Mouse (Mus musculus): ENCODE data around the gene Plet1. TPM values are rescaled to one million over a fixed set of nuclear protein-coding genes. Genes with fewer than 3 reads are reported as not detected.
A peak's percentile ranks its signal among the peaks of the same experiment; 100 is the strongest.

The Plet1 gene
- polyA plus RNA-seq, 1 experiment from 2014 or later: 1.7 TPM

DNA sequence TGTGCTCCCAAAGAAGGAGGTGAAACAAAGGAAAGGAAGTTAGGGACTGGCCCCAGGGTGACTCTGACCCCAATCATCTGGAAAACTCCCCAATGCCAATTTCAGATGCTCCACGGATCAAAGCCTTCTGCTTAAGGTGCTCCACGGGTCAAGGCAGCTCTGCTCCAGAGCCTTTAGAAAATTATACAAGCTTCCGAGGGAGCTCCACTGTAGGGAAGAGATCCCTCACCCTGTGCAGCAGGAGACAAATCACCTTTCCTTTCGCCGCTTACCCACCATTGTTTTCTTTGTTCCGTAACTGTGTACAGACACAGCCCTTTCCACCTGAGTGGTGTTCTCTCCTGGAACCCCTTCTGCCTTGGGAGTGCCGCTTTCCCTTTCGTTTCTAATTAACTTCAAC is 18.6 kb upstream of the Plet1 start:
- no peak overlapping the region for H3K27ac ChIP-seq
- ATAC-seq: no peak
- no peak overlapping the region for H3K4me2 ChIP-seq (replicated peaks)
- H3K9ac ChIP-seq: no peak overlapping the region
- H3K4me3 ChIP-seq (replicated peaks): no peak overlapping the region
- no peaks in the 10 kb centered on the region for H3K36me3 ChIP-seq
- H3K4me1 ChIP-seq (replicated peaks): 0 out of 2 replicates have a peak, but pooled peaks cover 10% of the 10 kb centered on the region
- 67% methylated on average over 8 of the region's 8 CpGs for WGBS
- no peaks in the 10 kb centered on the region for H3K9me3 ChIP-seq
- H3K27me3 ChIP-seq (replicated peaks): no peaks in the 10 kb centered on the region

DNA sequence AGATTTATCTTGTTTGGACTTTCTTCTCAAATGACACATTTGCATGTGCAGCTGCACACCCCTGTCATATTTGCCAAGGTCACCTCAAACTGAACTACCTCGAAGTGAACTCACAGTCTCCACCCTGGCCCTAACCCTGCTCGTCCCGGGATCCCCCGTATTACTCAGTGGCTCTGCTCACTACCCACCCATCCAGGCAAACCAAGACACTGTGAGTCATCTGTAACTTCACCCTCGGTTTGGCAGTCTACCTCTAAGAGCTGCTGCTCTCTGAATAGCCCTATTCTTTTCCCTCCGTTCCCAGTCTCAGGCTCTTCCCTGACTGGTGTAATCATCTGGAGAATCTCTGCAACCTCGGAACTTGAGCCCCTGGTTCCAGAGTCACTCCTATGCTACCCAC is 17.7 kb upstream of the Plet1 start:
- H3K36me3 ChIP-seq: no peaks in the 10 kb centered on the region
- 48% methylated on average over 7 of the region's 7 CpGs for WGBS
- no peak overlapping the region for H3K4me2 ChIP-seq (replicated peaks)
- no peak overlapping the region for H3K4me3 ChIP-seq (replicated peaks)
- H3K27ac ChIP-seq: no peak overlapping the region
- no peaks in the 10 kb centered on the region for H3K27me3 ChIP-seq (replicated peaks)
- 0 out of 2 replicates have a peak, but pooled peaks cover 5% of the 10 kb centered on the region for H3K4me1 ChIP-seq (replicated peaks)
- no peaks in the 10 kb centered on the region for H3K9me3 ChIP-seq
- H3K9ac ChIP-seq: no peak overlapping the region
- ATAC-seq: no peak

GRCm38 (mm10) chr9:50477270-50477669 is 17.1 kb upstream of the Plet1 start:
- 88% methylated on average over 9 of the region's 9 CpGs for WGBS
- H3K36me3 ChIP-seq: no peaks in the 10 kb centered on the region
- ATAC-seq: no peak
- no peaks in the 10 kb centered on the region for H3K27me3 ChIP-seq (replicated peaks)
- no peak overlapping the region for H3K27ac ChIP-seq
- H3K9ac ChIP-seq: no peak overlapping the region
- 0 out of 2 replicates have a peak, but pooled peaks cover 5% of the 10 kb centered on the region for H3K4me1 ChIP-seq (replicated peaks)
- H3K4me2 ChIP-seq (replicated peaks): no peak overlapping the region
- no peak overlapping the region for H3K4me3 ChIP-seq (replicated peaks)
- H3K9me3 ChIP-seq: no peaks in the 10 kb centered on the region

DNA sequence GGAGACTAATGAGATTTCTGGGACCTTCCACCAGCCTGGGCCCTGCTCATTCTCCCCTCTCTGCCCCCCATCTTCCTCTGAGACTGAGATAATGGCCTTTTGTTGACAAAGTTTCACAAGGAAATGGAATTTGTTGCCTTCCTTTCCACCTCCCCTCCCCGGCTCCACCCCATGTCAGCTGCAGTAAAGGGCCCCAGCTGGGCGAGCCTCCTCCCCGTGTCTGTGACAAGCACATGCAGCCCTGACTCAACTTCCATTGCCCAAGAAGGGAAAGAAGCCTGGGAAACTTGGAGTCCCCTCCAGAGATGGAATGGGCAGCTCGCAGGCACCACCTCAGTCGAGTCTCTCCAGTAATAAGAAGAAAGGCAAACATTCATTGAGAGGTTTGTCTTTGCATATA is 15.5 kb upstream of the Plet1 start:
- WGBS: 16% methylated on average over 5 of the region's 5 CpGs

GRCm38 (mm10) chr9:50479476-50479875 is 14.8 kb upstream of the Plet1 start:
- H3K4me2 ChIP-seq (replicated peaks): no peak overlapping the region

More for the DNA sequence above, 15.5 kb upstream of the Plet1 start:
- H3K27ac ChIP-seq: no peak overlapping the region
- ATAC-seq: peak; percentile 64
- no peak overlapping the region for H3K4me3 ChIP-seq (replicated peaks)
- H3K4me2 ChIP-seq (replicated peaks): no peak overlapping the region
- H3K4me1 ChIP-seq (replicated peaks): 0 out of 2 replicates have a peak, but pooled peaks cover 5% of the 10 kb centered on the region
- no peak overlapping the region for H3K9ac ChIP-seq
- H3K27me3 ChIP-seq (replicated peaks): no peaks in the 10 kb centered on the region
- no peaks in the 10 kb centered on the region for H3K9me3 ChIP-seq
- H3K36me3 ChIP-seq: no peaks in the 10 kb centered on the region

GRCm38 (mm10) chr9:50482743-50483142 is 11.6 kb upstream of the Plet1 start:
- Histone ChIP-seq H3K36me3 (no peaks in the 10 kb centered on the region), H3K4me2 (replicated peaks) (no peak overlapping the region)
- whole genome bisulfite sequencing: 86% methylated on average over 8 of the region's 8 CpGs

More at GRCm38 (mm10) chr9:50479476-50479875, 14.8 kb upstream of the Plet1 start:
- 45% methylated on average over 8 of the region's 8 CpGs for WGBS
- no peaks in the 10 kb centered on the region for H3K9me3 ChIP-seq
- no peak overlapping the region for H3K27ac ChIP-seq
- no peak for ATAC-seq
- 0 out of 2 replicates have a peak, but pooled peaks cover 5% of the 10 kb centered on the region for H3K4me1 ChIP-seq (replicated peaks)
- no peaks in the 10 kb centered on the region for H3K27me3 ChIP-seq (replicated peaks)
- no peak overlapping the region for H3K9ac ChIP-seq
- no peak overlapping the region for H3K4me3 ChIP-seq (replicated peaks)
- no peaks in the 10 kb centered on the region for H3K36me3 ChIP-seq

GRCm38 (mm10) chr9:50485521-50485920 is 8.8 kb upstream of the Plet1 start:
- H3K36me3 ChIP-seq: no peaks in the 10 kb centered on the region
- ATAC-seq: no peak
- no peak overlapping the region for H3K4me3 ChIP-seq (replicated peaks)
- no peak overlapping the region for H3K9ac ChIP-seq
- peak overlapping the region; percentile 46; the same call in 1 of the 2 replicates for H3K4me2 ChIP-seq (replicated peaks)
- WGBS: 7% methylated on average over 10 of the region's 10 CpGs
- H3K9me3 ChIP-seq: no peaks in the 10 kb centered on the region
- H3K27me3 ChIP-seq (replicated peaks): no peaks in the 10 kb centered on the region
- H3K27ac ChIP-seq: no peak overlapping the region
- H3K4me1 ChIP-seq (replicated peaks): 0 out of 2 replicates have a peak, but pooled peaks cover 5% of the 10 kb centered on the region

More at GRCm38 (mm10) chr9:50482743-50483142, 11.6 kb upstream of the Plet1 start:
- no peak for ATAC-seq
- no peaks in the 10 kb centered on the region for H3K27me3 ChIP-seq (replicated peaks)
- H3K4me3 ChIP-seq (replicated peaks): no peak overlapping the region
- no peak overlapping the region for H3K27ac ChIP-seq
- 0 out of 2 replicates have a peak, but pooled peaks cover 11% of the 10 kb centered on the region for H3K4me1 ChIP-seq (replicated peaks)
- no peaks in the 10 kb centered on the region for H3K9me3 ChIP-seq
- no peak overlapping the region for H3K9ac ChIP-seq

- Histone ChIP-seq H3K4me1 (replicated peaks) (peaks cover 5% of the 10 kb centered on the region; the same call in 1 of the 2 replicates), H3K36me3 (no peaks in the 10 kb centered on the region), H3K4me3 (replicated peaks) (no peak overlapping the region), H3K9ac (no peak overlapping the region), H3K27me3 (replicated peaks) (no peaks in the 10 kb centered on the region), H3K9me3 (no peaks in the 10 kb centered on the region), H3K4me2 (replicated peaks) (no peak overlapping the region), H3K27ac (no peak overlapping the region)
- ATAC-seq: no peak
These were observed 3.5 kb upstream of the Plet1 start for GRCm38 (mm10) chr9:50490836-50491235.

DNA sequence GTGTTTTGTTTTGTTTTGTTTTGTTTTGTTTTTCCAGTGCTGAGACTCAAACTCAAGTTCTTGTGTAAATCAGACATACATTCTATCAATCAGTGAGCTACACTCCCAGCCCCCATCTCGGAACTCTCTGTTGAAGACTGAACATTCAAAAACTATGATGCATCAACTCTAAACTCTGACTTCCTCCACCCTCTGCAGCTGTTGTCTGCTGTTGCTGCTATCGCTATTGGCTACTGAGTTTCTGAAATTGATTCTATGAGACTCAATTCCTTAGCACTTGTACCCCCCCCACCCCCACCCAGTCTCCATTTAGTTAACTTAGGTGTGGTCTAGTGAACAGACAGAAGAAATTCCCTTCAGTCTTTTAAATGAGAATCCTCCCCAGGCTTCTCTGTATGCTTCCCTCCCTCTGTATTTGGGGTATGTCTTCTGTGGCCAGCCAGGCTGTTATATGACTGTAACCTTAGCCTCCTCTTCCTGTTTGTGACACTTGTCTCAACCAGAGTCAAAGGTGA is 2.7 kb upstream of the Plet1 start:
- Histone ChIP-seq H3K9ac (no peak overlapping the region), H3K9me3 (no peaks in the 10 kb centered on the region), H3K4me2 (replicated peaks) (no peak overlapping the region), H3K27ac (no peak overlapping the region), H3K36me3 (no peaks in the 10 kb centered on the region), H3K4me3 (replicated peaks) (no peak overlapping the region), H3K27me3 (replicated peaks) (no peaks in the 10 kb centered on the region), H3K4me1 (replicated peaks) (peaks cover 9% of the 10 kb centered on the region; the same call in 1 of the 2 replicates)
- WGBS: 62% methylated on average over 2 of the region's 2 CpGs
- ATAC-seq: no peak

- H3K27ac ChIP-seq: no peak overlapping the region
- no peaks in the 10 kb centered on the region for H3K9me3 ChIP-seq
- H3K4me2 ChIP-seq (replicated peaks): no peak overlapping the region
- no peak for ATAC-seq
- H3K9ac ChIP-seq: no peak overlapping the region
- 59% methylated on average over 2 of the region's 2 CpGs for WGBS
- no peaks in the 10 kb centered on the region for H3K27me3 ChIP-seq (replicated peaks)
- no peak overlapping the region for H3K4me3 ChIP-seq (replicated peaks)
- H3K36me3 ChIP-seq: no peaks in the 10 kb centered on the region
- peaks cover 13% of the 10 kb centered on the region; the same call in 1 of the 2 replicates for H3K4me1 ChIP-seq (replicated peaks)
These were observed 548 bp upstream of the Plet1 start for GRCm38 (mm10) chr9:50493777-50494176.

DNA sequence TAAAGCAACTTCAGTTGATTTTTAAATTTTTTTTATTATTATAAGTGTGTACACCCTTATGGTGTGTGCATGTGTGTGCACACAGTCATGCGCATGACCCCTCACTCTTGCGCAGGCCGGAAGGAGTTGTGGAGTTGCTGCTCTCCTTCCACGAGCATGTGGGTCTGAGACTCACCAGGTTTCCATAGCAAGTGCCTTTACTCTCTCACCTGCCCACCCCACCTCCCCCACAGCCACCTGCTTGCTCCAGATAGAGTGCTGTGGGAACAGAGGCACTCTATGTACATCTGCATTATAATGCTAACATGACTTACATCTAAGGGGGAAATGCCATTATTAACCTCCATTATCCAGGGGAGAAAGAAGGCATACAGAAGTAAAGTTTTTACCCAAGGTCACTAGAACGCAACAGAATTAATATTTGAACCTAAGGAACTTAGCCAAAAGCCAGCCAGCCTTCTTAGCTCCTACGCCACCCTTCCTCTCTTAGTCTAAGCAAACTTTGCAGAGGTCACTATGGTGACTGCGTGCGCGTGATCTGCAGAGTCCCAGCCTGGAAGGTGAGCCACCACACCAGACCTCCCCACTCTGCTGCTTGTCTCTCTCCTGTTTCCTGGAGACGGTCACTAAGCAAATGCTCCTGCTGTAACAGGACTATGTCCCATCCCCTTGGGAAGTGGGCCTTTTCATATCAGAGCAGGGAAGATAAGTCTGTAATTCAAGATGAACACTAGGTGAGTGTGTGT is 1.3 kb downstream of the Plet1 start:
- Histone ChIP-seq H3K4me3 (replicated peaks) (no peak overlapping the region), H3K4me1 (replicated peaks) (peaks cover 13% of the 10 kb centered on the region; the same call in 1 of the 2 replicates), H3K27me3 (replicated peaks) (no peaks in the 10 kb centered on the region), H3K36me3 (no peaks in the 10 kb centered on the region), H3K4me2 (replicated peaks) (no peak overlapping the region), H3K9me3 (no peaks in the 10 kb centered on the region), H3K27ac (no peak overlapping the region), H3K9ac (no peak overlapping the region)
- 62% methylated on average over 10 of the region's 10 CpGs for WGBS
- peak; percentile 65 for ATAC-seq

DNA sequence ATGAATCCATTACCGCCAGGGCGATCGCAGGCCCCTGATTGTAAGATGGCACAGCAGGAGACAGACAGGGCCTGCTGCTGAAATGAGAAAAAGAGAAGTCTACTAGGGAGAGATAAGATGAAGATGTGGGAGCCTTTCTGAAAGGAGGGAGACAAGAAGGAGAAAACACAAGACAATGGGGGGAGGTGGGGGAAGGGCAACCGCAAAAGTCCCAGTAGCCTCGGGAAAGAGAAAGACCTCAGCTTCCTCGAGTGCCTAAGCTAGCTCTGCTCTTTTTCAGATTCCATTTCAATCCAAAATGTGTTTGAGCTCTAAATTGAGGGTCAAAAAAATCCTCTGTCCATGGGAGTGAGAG is 1.8 kb downstream of the Plet1 start:
- Histone ChIP-seq H3K27me3 (replicated peaks) (no peaks in the 10 kb centered on the region), H3K4me2 (replicated peaks) (no peak overlapping the region), H3K4me3 (replicated peaks) (no peak overlapping the region), H3K4me1 (replicated peaks) (peaks cover 13% of the 10 kb centered on the region; the same call in 1 of the 2 replicates), H3K9me3 (no peaks in the 10 kb centered on the region), H3K9ac (no peak overlapping the region), H3K27ac (no peak overlapping the region), H3K36me3 (no peaks in the 10 kb centered on the region)
- 48% methylated on average over 6 of the region's 6 CpGs for WGBS
- no peak for ATAC-seq

DNA sequence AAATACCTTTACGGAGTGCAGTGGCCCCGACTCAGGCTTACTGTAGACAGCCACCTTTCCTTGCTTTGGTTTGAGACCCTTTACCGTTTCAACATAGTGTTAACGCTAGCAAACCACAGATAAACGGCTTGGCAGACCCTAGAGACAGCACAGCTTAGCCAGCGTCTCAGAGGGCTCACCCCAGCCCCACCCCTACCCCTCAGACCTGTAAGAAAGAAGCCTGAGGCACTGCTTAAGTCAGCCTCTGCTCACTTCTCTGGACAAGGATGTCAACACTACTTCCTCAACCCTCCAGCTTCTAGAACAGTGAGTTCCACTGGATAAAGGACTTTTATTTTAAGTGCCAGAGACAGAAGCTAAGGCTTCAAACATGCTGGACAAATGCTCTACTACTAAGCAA is 2.2 kb downstream of the Plet1 start:
- H3K9ac ChIP-seq: no peak overlapping the region
- no peaks in the 10 kb centered on the region for H3K27me3 ChIP-seq (replicated peaks)
- H3K9me3 ChIP-seq: no peaks in the 10 kb centered on the region
- no peaks in the 10 kb centered on the region for H3K36me3 ChIP-seq
- ATAC-seq: no peak
- no peak overlapping the region for H3K27ac ChIP-seq
- H3K4me3 ChIP-seq (replicated peaks): no peak overlapping the region
- H3K4me1 ChIP-seq (replicated peaks): peaks cover 13% of the 10 kb centered on the region; the same call in 1 of the 2 replicates
- WGBS: 29% methylated on average over 6 of the region's 6 CpGs
- no peak overlapping the region for H3K4me2 ChIP-seq (replicated peaks)
